Mouse (Mus musculus) regulatory T cell (primary cell): ENCODE data around the gene Rbms2.
"Not testable (repeated sequence)": the region's sequence is repeated elsewhere in the genome, so short reads cannot be mapped to it uniquely, and the experiment has no call there.

Source experiments
- in situ Hi-C: fragments of 300-600 bp; cut with MboI, MseI; formaldehyde crosslinking; loops from one replicate; pipeline ENCODE4 v1.15.1; 2025; ENCODE audit warnings: high pct_unique_total_duplicates

Gene Rbms2

DNA sequence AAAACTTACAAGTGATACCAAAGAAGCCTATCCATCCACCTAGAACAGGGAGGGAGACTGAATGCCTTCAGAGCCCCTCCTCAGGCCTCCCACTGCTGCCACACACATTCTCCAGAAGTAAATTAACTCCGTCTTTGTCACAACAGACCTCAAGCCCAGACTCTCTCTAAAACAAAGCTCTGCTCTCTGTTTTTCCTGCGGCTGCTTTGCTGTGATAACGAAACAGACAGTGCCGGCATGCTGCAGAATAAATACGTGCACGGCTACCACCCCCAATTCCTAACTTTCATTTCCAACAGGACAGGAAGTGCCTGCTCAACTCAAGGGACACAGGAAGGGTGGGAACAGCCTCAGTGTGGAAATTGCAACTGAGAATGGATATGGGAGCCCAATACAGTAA, at the start of gene Rbms2:
Gene Rbms2, minus strand, starts transcription at position 309 of the 400 bp plus-strand sequence.
- in situ Hi-C loops = no loop called here

GRCm38 (mm10) chr10:128228009-128228408, 47.9 kb upstream of the Rbms2 start:
- in situ Hi-C loops = no loop called here

- in situ Hi-C loops = no loop called here
These were observed 47.5 kb upstream of the Rbms2 start for GRCm38 (mm10) chr10:128227592-128227991.

DNA sequence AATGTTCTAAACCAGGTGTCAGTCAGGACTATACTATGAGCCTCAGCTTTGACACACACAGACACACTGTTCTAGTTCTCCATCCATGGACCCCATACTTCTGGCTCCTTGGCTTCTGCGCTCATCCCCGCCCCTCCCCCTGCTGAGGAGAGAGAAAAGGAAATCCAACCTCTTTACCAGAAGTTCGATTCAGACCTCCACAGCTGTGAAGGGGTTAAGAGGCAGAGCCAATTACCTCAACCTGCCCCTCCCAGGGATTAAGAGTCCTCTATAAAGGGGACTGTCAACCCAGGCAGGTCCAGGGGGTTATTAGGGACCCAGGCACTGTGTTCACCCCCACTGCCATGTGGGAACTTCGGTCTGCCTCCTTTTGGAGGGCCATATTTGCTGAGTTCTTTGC, 45.4 kb upstream of the Rbms2 start, which contains the start of gene Mip:
Gene Mip, plus strand, starts transcription at position 301 of the 400 bp plus-strand sequence.
- in situ Hi-C loops = no loop called here

GRCm38 (mm10) chr10:128225064-128225463, 45.0 kb upstream of the Rbms2 start:
- in situ Hi-C loops = no loop called here

- in situ Hi-C loops = no loop called here
These were observed 41.6 kb upstream of the Rbms2 start for GRCm38 (mm10) chr10:128221533-128222286.

DNA sequence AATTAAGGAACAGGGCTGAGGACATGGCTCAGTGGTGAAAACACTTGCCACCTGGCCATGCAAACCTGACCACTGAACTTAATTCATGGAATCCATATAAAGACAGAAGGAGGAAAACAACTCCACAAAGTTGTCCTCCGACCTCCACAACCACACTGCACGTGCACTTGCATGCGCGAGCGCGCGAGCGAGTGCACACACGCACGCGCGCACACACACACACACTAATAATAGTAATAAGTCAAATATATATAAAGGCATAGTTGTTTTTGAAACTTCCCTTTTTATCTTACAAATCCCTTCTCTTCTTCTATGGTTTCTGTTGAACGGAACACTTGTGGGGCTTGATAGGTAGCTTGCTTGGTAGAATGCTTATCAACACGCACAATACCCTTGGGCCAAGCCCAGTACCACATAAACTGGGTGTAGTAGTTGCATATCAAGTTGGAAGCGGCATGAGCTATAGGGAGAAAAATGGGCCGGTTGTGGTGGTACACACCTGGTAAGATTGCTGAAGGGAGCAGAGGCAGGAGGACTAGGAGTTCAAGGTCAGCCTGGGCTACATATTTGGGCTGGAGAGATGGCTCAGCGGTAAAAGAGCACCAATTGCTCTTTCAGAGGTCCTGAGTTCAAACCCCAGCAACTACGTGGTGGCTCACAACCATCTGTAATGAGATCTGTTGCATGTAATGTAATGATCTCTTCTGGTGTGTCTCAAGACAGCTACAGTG, 38.5 kb upstream of the Rbms2 start:
- in situ Hi-C loops = no loop called here

- in situ Hi-C loops = no loop called here
These were observed 34.9 kb upstream of the Rbms2 start for GRCm38 (mm10) chr10:128214981-128215380.

DNA sequence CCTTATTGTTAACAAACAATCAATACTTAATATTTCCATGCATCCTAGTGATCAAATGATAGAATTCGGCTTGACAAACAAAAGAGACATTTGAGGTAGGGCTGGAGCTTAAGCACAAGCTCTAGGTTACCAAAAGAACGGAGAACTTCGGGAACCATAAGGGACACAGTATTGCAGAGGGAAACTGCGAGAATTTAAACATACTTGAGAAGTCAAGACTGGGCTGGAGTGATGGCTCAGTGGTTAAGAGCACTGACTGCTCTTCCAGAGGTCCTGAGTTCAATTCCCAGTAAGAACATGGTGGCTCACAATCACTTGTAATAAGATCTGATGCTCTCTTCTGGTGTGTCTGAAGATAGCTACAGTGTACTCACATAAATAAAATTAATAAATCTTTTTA, 34.0 kb upstream of the Rbms2 start:
- in situ Hi-C loops = not testable (repeated sequence)

- in situ Hi-C loops = no loop called here
These were observed 32.8 kb upstream of the Rbms2 start for GRCm38 (mm10) chr10:128212871-128213323.

DNA sequence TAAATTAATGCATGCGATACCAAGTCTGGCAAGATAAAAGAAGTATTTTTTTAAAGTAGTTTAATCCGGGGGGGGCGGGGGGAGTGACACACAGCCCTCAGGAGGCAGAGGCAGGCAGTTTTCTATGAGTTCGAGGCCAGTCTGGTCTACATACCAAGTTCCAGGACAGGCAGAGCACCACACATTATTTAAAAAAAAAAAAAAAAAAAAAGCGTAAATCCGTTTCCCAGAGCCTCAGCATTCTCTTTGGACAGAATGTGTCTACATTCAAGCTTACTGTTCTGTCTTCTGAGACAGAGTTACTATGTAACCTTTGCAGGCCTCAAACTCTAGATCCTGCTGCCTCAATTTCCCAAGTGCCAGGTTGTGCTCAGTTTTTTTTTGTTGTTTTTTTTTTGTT, 32.1 kb upstream of the Rbms2 start:
- in situ Hi-C loops = no loop called here

- in situ Hi-C loops = no loop called here
These were observed 31.5 kb upstream of the Rbms2 start, which contains the start of gene Spryd4 for GRCm38 (mm10) chr10:128211390-128212108. Gene Spryd4 (minus strand): TSS chr10:128211807.

DNA sequence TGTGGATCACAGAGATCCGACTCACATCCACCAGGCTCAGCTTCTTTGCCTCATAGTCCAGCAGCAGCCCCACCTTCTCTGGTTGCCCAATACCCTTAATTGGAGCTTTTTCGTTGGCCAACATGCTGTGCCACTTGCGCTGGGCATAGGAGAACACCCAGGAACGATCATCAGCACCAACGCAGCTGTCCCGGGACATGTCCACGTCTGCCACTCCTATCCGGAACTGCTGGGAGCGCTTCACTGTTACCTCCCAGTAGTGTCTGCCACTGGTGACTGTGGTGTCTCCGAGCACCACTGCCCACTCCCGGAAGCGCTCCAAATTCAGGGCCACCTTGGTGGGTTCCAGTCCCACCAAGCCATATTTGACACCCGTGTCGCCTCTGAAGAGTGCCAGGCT, 30.9 kb upstream of the Rbms2 start:
- in situ Hi-C loops = no loop called here

DNA sequence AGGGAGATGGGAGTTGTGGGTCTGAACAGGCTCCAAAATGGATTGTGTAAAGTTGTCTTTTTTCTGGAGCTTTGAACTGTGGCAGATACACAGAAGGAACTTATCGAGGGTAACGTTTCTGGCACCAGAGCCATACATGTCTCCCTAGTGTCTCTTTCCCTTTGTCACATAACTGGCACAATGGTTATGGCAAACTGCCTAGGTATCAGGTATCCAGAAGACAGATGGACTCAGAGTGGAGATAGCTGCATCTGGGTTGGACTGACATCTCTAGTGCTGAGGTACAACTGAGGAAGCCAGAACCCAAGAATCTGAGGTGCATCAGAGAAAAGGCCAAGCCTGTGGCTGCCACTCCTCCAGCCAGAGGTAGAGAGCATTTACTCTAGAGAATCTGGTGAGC, 30.0 kb upstream of the Rbms2 start:
- in situ Hi-C loops = no loop called here

DNA sequence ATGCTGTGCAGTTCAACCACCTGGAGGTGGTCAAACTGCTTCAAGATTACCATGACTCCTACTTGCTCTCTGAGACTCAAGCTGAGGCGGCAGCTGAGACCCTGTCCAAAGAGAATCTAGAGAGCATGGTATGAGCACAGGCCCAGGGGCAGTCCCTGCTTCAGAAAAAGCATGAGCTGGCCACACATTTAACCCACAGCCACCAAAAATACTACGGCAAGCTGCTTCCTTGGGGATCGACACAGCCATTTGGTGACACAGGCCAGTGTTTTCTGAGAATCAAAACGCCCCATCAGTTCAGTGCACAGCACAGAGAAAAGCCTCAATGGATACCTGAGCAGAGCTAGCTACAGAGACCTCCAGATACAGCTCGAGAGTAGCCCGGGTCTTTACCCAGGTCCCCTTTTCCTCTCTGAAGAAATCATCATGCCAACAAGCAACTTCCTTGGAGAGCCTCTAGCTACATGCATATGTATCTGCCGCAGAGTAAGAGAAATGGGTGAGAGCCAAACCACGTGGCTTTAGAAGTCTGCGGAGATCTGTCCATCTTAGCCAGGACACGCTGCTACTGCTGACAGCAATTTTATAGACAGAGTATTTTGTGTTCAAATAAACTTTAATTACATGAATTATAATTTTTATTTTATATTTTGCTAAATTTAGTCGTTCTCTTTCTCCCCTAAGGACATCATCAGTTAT, 29.4 kb upstream of the Rbms2 start:
- in situ Hi-C loops = no loop called here

DNA sequence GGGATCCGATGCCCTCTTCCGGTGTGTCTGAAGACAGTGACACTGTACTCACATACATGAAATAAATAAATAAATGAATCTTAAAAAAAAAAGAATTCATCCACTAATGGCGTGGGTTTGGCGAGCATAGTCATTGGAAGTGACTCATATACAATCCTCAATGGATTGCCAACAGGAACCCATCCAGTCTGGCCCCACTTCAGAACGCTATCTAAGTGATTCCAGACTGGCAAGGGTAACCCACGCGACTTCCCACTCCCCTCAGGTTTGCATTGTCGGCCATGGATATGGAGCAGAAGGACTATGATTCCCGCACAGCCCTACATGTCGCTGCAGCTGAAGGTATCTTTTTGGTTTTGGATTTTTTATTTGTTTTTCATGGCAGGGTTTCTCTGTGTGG, 28.2 kb upstream of the Rbms2 start:
- in situ Hi-C loops = no loop called here

DNA sequence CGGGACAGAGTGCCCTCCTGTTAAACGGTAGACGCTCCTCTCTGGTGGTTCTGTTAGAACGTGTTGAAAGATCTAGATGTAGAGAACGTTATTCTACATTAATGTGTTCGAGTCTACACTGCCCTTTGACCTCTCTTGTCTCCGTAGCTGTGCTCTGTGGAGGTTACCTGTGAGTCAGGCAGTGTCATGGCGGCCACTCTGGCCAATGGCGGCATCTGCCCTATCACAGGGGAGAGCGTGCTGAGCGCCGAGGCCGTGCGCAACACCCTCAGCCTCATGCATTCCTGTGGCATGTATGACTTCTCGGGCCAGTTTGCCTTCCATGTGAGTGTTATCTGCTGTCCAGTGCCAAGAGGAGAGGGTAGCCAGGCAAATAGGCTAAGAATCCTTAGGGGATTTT, 24.8 kb upstream of the Rbms2 start:
- in situ Hi-C loops = no loop called here

DNA sequence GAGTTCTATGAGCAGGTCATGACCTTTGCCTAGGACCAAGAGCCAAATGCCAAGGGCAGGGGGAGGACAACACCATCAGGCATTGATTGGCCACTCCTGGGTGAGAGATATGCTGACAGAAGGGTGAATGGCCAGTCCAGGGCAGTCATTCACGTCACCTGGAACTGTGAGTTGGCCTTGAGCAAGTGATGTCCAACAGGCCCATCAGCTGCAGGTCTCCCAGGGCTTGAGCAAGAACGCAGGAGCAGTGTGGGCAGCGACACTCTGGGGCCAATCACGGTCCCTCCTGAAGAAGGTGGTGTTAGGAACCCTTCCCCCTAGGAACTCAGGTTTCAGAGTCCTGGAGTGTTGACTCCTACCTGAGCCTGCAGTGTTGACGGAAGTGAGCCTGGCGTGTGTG, 21.8 kb upstream of the Rbms2 start:
- in situ Hi-C loops = no loop called here

- in situ Hi-C loops = loop anchor here (5.0 kb wide), 1 partner anchor 98 kb away; no protein-coding TSS in a partner anchor
These were observed 14.7 kb upstream of the Rbms2 start for GRCm38 (mm10) chr10:128194551-128195461.

GRCm38 (mm10) chr10:128194024-128194550, 14.0 kb upstream of the Rbms2 start, which contains the start of gene Gls2:
Gene Gls2 (plus strand): TSS chr10:128194457.
- in situ Hi-C loops = loop anchor here (5.0 kb wide), 1 partner anchor 97 kb away; no protein-coding TSS in a partner anchor
